Mouse (Mus musculus) thymus, adult 2 months (tissue): ENCODE measurements around the gene Nme4.

Experiments used
- CTCF ChIP-seq: fragments of 200-500 bp; IDR thresholded peaks from 2 replicates; pipeline ENCODE4 v1.5.1; 2012; ENCODE audit warnings: mild to moderate bottlenecking, control low read depth, low read length, moderate library complexity, borderline replicate concordance; ENCODE audit not compliant: control insufficient read depth, poor library complexity, insufficient read depth; ENCODE audit errors: extremely low read depth
- POLR2A ChIP-seq: fragments of 200-500 bp; IDR thresholded peaks from 2 replicates; pipeline ENCODE4 v1.6.1; 2012; ENCODE audit warnings: mild to moderate bottlenecking, low read length, control low read depth, moderate library complexity; ENCODE audit not compliant: control insufficient read depth, poor library complexity, insufficient read depth; ENCODE audit errors: extremely low read depth

GRCm38 (mm10) chr17:26045285-26045684, 50.1 kb downstream of the Nme4 start:
- TF ChIP-seq CTCF (no peak), POLR2A (no peak)
